Mouse (Mus musculus): ENCODE measurements around the gene Srsf12.

The Srsf12 gene

GRCm38 (mm10) chr4:33248915-33249314 is 40.1 kb downstream of the Srsf12 start:
- no peak for DNase-seq (ENCODE audit: low read depth, low spot score)

DNA sequence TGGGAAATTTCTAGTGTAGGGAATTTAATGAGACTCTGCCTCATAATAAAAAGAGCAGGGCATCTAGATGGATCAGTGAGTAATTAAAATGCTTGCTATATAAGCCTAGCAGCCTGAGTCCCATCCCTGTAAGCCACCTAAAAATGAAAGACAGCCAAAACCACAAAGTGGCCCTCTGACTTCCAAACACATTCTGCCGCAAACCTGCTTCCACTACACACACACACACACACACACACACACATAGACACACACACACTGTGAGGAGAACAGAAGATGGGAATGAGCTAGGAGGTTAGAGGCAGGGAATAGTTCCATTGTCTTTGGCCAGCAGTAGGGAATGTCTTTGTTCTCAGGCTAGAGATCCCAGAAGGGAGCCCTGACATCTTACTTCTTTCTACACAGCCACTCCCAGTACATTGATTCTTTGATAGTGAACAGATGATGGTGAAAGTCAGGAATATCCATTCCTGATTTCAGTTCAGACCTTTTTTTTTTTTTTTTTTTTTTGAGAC is 41.0 kb downstream of the Srsf12 start:
- DNase-seq (ENCODE audit: low read depth, low spot score) = peak; percentile 63

DNA sequence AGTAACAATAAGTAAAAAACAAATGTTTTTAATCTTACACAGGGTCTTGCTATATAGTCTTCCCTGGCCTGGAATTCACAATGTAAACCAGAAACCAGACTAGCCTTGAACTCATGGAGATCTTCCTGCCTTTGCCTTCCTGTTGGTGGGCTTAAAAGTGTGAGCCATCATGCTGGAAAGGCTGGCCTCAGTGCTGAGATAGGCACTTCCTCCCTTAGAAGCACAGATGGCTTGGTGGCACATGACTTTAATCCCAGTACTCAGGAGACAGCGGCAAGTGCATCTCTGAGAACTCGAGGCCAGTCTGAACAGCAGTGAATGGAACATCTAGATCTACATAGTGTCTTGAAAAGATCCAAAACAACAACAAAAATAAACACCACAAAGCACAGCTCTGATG is 42.1 kb downstream of the Srsf12 start:
- no peak for DNase-seq (ENCODE audit: low read depth, low spot score)

GRCm38 (mm10) chr4:33254706-33255105 is 45.9 kb downstream of the Srsf12 start:
- DNase-seq (ENCODE audit: low read depth, low spot score) = peak; percentile 76

DNA sequence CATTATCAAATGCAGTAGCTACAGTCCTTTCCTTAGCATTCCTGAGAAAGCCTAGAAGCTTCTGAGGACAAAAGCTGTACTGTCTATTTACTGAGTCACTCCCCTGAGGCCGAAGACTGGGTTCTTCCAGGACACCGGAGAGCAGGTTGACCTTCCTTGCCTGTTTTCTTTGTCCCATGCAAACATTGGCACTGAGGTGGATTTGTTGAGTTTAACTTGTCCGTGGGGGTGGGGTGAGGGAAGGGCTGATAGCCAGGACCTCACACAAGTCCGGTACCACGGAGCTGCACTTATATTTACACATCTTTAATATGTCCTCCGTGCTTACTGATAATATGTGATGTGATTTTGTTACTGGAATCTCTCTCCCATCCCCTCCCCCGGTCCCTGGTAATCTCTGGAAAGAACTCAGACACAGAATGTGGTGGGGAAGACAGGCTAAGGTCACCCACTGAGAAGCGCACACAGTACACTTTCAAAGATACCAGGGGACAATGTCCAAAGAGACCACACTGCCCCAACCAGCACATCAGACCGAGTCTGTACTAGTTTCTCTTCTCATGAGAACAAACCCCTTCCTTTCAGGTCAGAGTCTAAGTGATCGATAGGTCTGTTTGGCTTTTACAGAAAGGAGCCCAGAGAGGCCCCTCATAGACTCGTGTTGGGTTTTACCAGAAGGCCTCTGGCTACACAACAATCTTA is 48.6 kb downstream of the Srsf12 start:
- peak; percentile 72 for DNase-seq (ENCODE audit: low read depth, low spot score)

GRCm38 (mm10) chr4:33260311-33260710 is 51.5 kb downstream of the Srsf12 start:
- DNase-seq (ENCODE audit: low read depth, low spot score) = peak; percentile 44

GRCm38 (mm10) chr4:33261311-33261753 is 52.5 kb downstream of the Srsf12 start:
- peak; percentile 40 for DNase-seq (ENCODE audit: low read depth, low spot score)

- peak; percentile 52 for DNase-seq (ENCODE audit: low read depth, low spot score)
Measured at GRCm38 (mm10) chr4:33262897-33263296, 54.1 kb downstream of the Srsf12 start.

GRCm38 (mm10) chr4:33264979-33265726 is 56.4 kb downstream of the Srsf12 start:
- peak; percentile 94 for DNase-seq (ENCODE audit: low read depth, low spot score)

- DNase-seq (ENCODE audit: low read depth, low spot score) = peak; percentile 71
Measured at GRCm38 (mm10) chr4:33270386-33271314, 61.9 kb downstream of the Srsf12 start.

GRCm38 (mm10) chr4:33273437-33273836 is 64.6 kb downstream of the Srsf12 start:
- no peak for DNase-seq (ENCODE audit: low read depth, low spot score)

DNA sequence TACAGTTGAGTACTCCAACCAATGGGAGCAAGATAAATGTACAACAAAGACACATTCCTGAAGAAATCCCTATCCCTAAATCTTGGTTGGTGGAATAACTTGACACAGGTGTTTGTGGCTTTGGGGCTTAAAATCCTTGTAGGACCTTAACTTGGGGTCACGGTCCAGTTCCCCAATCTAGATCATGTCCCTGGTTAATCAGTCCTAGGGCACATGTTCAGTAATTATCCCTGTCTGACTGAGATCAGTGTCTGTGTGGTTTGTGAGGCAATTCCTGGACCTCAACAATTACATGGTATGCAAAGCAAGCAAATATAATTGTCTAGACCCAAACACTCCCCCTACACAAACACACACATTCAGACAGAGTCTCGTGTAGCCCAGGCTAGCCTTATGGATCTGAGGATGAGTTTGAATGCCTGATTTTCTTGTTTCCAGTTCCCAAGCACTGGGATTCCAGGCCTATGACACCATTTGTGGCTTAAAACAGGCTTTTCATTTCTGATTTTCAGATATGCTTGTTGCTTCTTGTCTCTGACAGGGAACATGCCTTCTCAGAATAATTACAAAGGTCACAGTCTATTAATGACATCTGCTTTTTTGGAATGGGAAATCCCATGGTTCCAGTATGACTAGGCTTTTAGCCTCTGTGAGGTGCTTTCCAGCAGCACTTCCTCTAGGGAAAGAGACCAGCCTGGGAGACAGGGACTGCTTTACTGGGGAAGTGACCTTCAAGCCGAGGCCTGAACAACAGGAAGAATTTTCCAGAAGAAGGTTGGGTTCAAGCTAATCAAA is 73.3 kb downstream of the Srsf12 start:
- no peak for DNase-seq (ENCODE audit: low read depth, low spot score)

Measured in ZHBTc4 (cell line).